Mouse (Mus musculus): Measurements from ENCODE around the gene Mettl2.

Mettl2 gene

GRCm38 (mm10) chr11:105153068-105153833 lies 27.0 kb downstream of the Mettl2 start:
- DNase-seq (ENCODE audit: low read depth, low spot score): peak; percentile 86

- no peak for DNase-seq (ENCODE audit: low read depth, low spot score)
Measured at GRCm38 (mm10) chr11:105155915-105156314, 29.7 kb downstream of the Mettl2 start.

DNA sequence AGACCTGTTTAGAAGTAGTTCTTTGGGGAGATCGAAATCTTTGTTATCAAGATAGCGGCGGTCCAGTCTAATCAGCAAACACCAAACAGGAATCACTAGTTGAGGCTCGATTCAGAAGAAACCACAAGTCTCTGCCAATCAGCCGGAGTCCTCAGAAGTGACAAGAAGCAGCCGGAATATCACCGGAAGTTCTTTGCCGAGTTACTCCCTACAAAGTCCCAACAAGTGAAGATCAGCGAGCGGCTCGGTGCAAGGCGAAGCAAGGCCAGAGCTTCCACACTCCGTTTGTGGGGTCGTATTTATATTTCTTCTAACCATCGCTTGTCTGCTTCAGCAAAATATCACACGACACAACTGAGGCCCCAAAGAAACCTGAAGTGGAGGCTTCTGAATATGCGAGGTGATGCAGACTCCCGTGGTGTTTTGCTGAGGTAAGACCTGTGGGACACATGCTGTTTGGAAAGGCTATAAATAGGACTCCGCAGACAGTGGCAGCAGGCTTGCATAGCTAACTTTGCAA lies 30.6 kb downstream of the Mettl2 start:
- no peak for DNase-seq (ENCODE audit: low read depth, low spot score)

DNA sequence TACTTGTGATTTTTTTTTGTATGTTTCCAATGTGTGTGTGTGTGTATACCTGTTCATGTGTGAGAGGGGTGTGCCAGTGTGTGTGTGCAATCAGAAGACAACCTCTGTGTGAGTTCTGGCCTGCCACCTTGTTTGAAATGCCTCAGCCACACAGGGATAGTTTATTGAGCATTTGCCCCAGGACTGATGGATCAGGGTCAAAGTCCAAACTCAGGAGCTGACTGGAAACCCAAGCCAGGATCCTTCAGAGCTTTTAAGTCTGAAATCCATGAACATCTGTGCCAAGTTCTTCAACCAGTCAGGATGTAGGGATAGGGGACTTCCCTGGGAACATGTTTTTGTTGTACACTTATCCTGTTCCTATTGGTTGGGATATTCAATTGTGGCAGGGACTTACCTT lies 31.8 kb downstream of the Mettl2 start:
- no peak for DNase-seq (ENCODE audit: low read depth, low spot score)

GRCm38 (mm10) chr11:105159673-105160360 lies 33.6 kb downstream of the Mettl2 start:
- DNase-seq (ENCODE audit: low read depth, low spot score): peak; percentile 37

DNA sequence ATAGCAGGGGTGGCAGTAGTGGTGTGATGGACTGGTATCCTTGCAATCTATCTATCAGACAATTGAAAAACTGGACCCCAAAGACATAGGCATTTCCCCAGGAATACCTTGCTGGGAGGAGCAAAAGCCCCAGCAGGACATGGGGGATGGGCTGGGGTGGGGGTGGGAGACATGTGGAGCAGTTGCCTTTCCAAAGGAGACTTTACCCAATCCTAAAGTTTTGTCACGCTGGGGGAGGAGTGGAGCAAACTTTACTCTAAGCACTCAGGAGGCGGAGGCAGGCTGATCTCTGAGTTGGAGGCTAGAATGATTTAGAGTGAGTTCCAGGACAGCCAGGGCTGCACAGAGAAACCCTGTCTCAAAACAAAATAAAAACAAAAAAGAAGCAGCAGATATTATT lies 35.2 kb downstream of the Mettl2 start:
- no peak for DNase-seq (ENCODE audit: low read depth, low spot score)

- no peak for DNase-seq (ENCODE audit: low read depth, low spot score)
Measured at GRCm38 (mm10) chr11:105164516-105165510, 38.6 kb downstream of the Mettl2 start.

DNA sequence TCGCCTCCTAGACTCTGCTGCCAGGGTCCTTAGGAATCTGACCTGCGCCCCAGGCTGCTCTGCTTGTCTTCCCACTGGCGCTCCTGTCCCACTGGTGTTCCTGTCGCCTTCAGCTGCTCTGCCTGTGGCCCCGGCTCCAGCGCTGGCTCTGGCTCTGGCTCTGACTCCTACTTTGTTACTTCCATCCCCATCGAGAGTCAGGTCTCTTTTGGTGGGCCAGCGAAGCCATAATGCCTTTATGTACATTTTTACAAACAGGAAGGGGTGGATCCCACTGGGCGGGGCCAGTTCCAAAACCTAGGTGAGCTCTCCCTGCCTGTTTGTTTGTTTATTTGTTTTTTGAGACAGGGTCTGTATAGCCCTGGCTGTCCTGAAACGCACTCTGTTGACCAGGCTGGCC lies 40.6 kb downstream of the Mettl2 start:
- no peak for DNase-seq (ENCODE audit: low read depth, low spot score)

GRCm38 (mm10) chr11:105178516-105178915 lies 52.3 kb downstream of the Mettl2 start, which contains the start of gene Tlk2:
Gene Tlk2 (plus strand): TSS chr11:105178807.
- DNase-seq (ENCODE audit: low read depth, low spot score): no peak

DNA sequence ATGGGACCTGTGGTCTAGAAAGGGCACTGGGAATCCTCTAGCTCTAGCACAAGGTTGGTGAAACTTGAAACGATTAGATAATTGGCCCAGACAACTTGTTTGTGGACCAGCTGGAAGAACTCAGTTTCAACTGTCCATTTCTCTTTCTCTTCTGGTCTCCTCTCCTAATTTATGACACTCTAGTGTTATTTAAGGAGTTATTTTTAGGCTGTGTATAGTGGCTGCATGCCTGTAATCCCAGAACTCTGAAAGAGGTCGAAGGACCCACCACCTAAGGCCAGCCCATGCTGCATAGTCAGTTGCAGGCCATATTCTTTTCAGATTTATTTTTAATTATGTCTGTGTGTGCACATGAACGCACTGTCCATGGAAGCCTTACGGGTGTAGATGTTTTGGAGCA lies 53.3 kb downstream of the Mettl2 start:
- DNase-seq (ENCODE audit: low read depth, low spot score): no peak

GRCm38 (mm10) chr11:105180471-105181091 lies 54.4 kb downstream of the Mettl2 start:
- peak; percentile 21 for DNase-seq (ENCODE audit: low read depth, low spot score)

DNA sequence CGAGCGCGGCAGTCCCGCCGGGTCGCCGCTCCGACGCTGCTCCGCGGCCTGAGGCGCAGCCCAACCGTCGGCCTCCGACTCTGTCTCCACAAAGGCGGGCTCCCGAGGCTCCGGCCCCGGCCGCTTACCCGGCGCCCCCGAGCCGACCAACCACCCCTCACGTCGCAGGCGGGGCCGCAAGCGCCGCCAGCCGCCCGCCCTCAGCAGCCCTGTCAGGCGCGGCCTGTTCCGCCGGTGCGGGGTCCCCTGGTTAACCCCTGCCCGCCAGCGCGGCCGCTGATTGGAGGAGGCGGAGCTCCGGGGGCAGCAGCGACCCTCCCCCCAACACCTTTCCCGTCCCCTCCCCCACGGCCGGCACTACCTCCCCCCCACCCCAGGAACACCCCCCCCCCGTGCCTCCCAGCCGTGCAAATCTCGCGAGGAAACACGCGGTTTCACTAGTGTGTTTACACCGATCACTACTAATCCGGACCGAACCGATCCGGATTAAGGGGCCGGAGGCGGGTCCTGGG lies 55.0 kb downstream of the Mettl2 start:
- DNase-seq (ENCODE audit: low read depth, low spot score): peak; percentile 95

DNA sequence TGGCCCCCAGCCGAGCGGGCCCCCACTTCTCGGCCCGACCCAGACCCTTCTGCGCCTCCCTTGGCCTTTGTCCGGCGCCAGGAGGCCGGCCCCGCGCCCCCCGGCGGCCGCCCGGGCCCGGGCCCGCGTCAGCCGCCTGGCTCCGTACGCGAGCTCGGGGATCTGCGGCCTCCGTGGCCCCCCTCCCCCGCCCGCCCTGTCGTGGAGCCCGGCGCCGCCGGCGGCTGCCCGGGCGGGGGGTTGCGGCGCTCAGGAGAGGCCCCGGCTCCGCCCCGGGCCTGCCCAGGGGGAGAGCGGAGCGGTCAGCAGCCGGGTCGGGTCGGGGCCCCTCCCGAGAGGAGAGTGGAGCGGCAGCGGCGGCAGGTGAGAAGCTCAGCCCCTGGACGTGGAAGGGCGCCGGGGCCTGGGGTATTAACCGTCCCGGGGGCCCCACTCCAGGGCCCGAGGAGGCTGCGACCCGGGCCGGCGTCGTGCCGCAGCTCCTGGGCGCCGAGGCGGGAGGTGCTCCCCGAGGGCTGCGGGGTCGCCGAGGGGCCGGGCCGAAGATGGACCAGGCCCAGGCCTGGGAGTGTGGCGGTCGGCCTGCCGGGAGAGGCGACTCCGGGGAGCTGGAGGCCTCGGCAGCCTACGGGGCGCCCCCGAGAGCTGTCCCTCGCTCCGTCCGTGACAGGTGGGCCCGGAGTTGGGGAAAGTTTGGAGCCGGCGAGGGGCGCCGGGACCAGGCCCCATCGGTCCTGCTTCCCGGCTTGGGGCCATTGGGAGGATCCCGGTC lies 55.6 kb downstream of the Mettl2 start:
- DNase-seq (ENCODE audit: low read depth, low spot score): peak; percentile 37

DNA sequence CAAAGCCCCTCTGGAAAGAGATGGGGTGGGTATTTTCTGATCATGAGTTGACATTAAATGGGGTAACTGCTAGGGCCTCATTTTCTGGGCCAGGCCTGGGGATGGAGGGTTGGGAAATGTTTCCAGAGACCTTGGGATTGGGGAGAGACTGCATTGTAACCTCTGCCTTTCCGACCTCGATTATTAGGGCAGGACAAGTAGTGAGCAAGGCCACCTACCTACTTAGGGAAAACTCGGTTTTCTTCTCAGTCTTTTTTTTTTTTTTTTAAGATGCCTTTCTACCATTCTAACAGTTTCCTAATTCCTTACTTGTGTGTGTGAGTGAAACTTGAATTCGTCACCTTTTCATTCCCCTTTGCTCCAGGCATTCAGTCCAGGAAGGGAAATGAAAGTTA lies 56.2 kb downstream of the Mettl2 start:
- no peak for DNase-seq (ENCODE audit: low read depth, low spot score)

DNA sequence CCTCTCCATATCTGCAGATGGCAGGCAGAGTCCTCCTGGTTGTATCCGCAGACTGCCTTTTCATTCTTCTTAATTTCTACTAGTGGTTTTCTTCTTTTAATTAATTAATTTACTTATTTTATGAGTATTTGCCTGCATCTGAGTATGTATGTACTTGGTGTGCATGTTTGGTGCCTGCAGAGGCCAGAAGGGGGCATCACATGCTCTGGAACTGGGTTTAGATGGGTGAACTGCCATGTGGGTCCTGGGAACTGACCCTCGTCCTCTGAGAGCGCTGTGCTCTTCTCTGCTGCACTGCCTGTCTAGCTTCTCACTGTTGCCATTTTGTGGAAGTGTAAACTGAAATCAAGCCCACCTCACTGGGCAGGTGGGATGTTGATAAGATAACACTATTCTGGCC lies 58.5 kb downstream of the Mettl2 start:
- DNase-seq (ENCODE audit: low read depth, low spot score): no peak
